Mouse (Mus musculus) embryonic fibroblast, embryonic 13.5 days (primary cell): ENCODE measurements around the gene Uqcr10.

ENCODE experiments used
- CTCF ChIP-seq: IDR thresholded peaks from 2 replicates; pipeline ENCODE4 v1.5.1; 2011; ENCODE audit warnings: mild to moderate bottlenecking, control low read depth, low read length, moderate library complexity, borderline replicate concordance; ENCODE audit not compliant: insufficient read depth
- POLR2A ChIP-seq: IDR thresholded peaks from 2 replicates; pipeline ENCODE4 v1.6.1; 2011; ENCODE audit warnings: low read depth, mild to moderate bottlenecking, control low read depth, low read length, moderate library complexity

DNA sequence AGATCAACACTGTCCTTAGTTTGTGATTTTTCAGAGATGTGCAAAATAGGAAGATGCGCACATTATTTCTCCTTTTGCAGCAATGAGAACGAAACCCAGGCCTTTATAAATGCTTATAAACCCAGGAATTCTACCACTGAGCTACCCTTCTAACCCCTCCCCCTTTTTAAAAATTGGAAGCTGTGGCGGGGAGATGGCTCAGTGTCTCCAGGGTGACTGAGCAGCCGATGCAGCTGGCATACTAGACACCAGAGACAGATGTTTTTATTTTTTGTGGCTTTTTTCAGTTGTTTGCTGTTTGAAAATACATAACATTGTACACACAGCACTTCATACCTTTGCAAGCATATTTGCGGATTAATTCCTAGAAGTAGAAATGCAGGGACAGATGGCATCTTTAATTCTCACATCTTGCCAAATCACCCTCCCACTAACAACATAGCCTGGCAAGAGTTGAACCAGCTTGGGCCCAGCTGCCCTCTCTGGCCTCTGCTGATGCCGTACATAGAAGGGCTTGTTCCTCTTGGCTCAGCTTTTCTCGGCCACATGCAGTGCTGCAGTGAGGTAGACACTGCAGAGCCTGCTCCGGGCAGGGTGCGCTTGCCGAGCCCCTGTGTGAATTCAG, 42.2 kb downstream of the Uqcr10 start:
- TF ChIP-seq POLR2A (no peak), CTCF (no peak)
